Mouse (Mus musculus) E14TG2a.4 (cell line): ENCODE data around the gene Tcte2.

ENCODE experiments used
- CTCF ChIP-seq: conservative IDR thresholded peaks from 2 replicates; pipeline ENCODE4 v1.5.1; 2014; ENCODE audit warnings: low read length
- NANOG ChIP-seq: IDR thresholded peaks from 2 replicates; pipeline ENCODE4 v1.6.1; 2014; ENCODE audit warnings: borderline replicate concordance, low read length, mixed read lengths
- POU5F1 ChIP-seq: IDR thresholded peaks from 2 replicates; pipeline ENCODE4 v1.6.1; 2014; ENCODE audit warnings: low read length, borderline replicate concordance

GRCm38 (mm10) chr17:13758586-13758985 is 3.0 kb downstream of the Tcte2 start:
- no peak for TF ChIP-seq CTCF
- TF ChIP-seq NANOG, result no peak
- no peak for TF ChIP-seq POU5F1
